Mouse (Mus musculus) embryonic facial prominence, embryonic 10.5 days (tissue): ENCODE results near the gene Actrt1. TPM values are rescaled to one million over a fixed set of nuclear protein-coding genes. Genes with fewer than 3 reads are reported as not detected.

Source experiments
- DNase-seq: peaks from one replicate; pipeline ENCODE4 v3.0.0-alpha.2; 2017; ENCODE audit warnings: low spot score
- H3K27ac ChIP-seq: fragments of 300-500 bp; sonication (generic); replicated peaks from 2 replicates; pipeline ENCODE4 v1.5.1; 2016; ENCODE audit warnings: mild to moderate bottlenecking
- H3K27me3 ChIP-seq: fragments of 300-500 bp; sonication (generic); replicated peaks from 2 replicates; pipeline ENCODE4 v1.6.1; 2016; ENCODE audit warnings: low read depth, mild to moderate bottlenecking; ENCODE audit not compliant: poor library complexity, severe bottlenecking
- H3K36me3 ChIP-seq: fragments of 300-500 bp; sonication (generic); replicated peaks from 2 replicates; pipeline ENCODE4 v1.6.1; 2016; ENCODE audit warnings: mild to moderate bottlenecking, moderate library complexity
- H3K4me1 ChIP-seq: fragments of 300-500 bp; sonication (generic); 2 replicates; pipeline ENCODE4 v1.6.1; 2016
- H3K4me3 ChIP-seq: fragments of 300-500 bp; sonication (generic); 2 replicates; pipeline ENCODE4 v1.5.1; 2016; ENCODE audit warnings: mild to moderate bottlenecking, moderate library complexity
- H3K9me3 ChIP-seq: fragments of 300-500 bp; sonication (generic); 2 replicates; pipeline ENCODE4 v1.6.1; 2016; ENCODE audit warnings: mild to moderate bottlenecking
- WGBS: fragments of 180-500 bp; shearing (Covaris S2); methylation state at CpG from one replicate; pipeline ENCODE4 v1.1.7; 2016; 5-methylcytosine and 5-hydroxymethylcytosine counted together
- polyA plus RNA-seq: library from polyadenylated mRNA; unstranded; fragments of >200 nt; fragmentation: Nextera tagmentation; extraction: Ambion mirVana; gene quantifications from 2 replicates; pipeline ENCODE4 v1.2.1, GENCODE M21; 2016

The Actrt1 gene
- polyA plus RNA-seq: not detected in 2 replicates

DNA sequence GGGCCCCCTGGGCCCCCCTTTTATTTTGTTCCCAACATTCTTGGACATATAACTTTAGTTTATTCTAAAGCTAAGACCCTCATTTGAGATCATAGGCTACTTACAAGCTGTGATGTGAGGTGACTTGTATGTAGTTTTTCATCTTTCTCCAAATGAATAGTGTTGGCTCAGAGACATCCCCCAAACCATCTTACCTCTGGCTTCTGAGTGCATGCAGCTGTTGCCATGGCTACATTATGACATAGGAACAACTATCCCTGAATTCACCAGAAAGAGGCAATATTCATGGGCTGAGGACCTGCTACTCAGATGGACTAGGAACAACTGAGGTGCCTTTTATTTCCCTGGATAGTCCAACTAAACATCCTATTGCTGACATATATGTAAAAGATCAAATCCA lies at the start of gene Actrt1:
Actrt1 (plus strand) TSS at position 301 of the 400 bp plus-strand sequence.
- H3K27me3 ChIP-seq: no peaks in the 10 kb centered on the region
- no peaks in the 10 kb centered on the region for H3K9me3 ChIP-seq
- H3K27ac ChIP-seq: no peak within 1 kb of the TSS
- no peak for DNase-seq
- no peaks in the 10 kb centered on the region for H3K36me3 ChIP-seq
- no peak within 1 kb of the TSS for H3K4me3 ChIP-seq
- H3K4me1 ChIP-seq: no peaks in the 10 kb centered on the region

DNA sequence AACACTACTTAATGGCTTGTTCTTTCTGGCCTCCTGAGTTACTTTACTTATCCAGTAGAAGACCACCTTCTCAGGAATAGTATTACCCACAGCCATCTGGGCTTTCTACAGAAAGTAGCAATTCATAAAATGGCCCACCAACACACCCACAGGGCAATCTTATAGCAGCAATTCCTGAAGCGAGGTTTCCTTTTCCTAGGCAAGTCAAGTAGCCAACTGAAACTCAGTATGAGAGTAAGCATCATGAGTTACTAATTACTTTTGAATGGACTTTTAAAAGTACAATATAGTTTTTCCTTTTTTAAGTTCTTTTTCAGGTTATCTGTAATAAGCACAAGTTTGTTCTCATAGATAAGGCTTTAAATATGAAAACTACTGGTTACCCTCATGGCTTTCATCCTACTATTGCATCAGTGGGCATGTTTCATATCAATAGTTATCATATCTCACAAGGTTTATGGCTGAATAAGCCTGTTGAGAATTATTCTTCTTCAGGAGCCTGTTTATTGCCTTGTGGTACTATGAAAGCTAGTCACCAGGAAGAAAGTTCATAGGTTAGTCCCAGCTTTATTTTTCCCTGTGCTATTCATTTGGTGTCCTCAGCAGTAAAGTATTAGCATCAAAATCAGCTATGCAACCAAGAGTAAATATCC lies 2.8 kb downstream of the Actrt1 start:
- no peak overlapping the region for H3K27ac ChIP-seq
- no peaks in the 10 kb centered on the region for H3K27me3 ChIP-seq
- no peak for DNase-seq
- H3K4me1 ChIP-seq: no peaks in the 10 kb centered on the region
- no peaks in the 10 kb centered on the region for H3K9me3 ChIP-seq
- no peaks in the 10 kb centered on the region for H3K36me3 ChIP-seq
- WGBS: 78% methylated on average over 1 of the region's 1 CpGs
- no peak overlapping the region for H3K4me3 ChIP-seq
